ENCODE assay signal across 9 mouse cellular contexts in the genomic region with DNA sequence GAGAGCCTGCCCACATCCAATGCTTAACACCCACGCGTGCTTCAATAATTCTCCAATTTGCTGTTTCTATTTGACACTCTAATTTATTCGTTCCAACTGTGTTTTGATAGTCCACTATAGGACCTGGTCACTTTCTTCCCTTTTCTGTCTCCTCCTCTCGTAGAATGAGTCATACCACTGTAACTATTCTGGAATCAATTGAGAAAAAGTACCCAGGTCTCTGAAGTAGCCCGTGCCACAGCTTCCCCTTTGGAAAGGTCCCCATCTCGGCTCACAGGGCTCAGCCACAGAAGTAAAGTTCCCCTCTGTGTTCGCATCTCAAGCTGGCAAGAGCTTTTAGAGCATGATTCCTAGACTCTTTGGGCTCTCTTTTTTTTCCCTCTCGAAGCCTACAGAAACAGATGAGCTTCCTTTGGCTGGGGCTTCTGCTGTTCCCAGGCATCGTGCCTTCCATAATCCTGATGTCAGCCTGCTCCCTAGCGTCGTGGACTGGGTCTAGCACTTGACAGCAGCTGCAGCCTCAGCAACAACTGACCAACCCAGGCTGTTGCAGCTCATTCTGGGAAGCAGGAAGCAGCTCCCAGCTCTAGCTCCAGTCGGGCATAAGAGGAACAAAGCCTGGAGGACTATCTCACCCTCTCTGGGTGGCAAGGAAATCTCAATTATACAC. TPM values are rescaled to one million over a fixed set of nuclear protein-coding genes. Genes with fewer than 3 reads are reported as not detected.
DNase-seq lines count a peak whose midpoint lies in the region; ATAC-seq and TF ChIP-seq lines count a peak whose summit lies in the region.
"Had no signal": no experiment of that assay in that cellular context is flagged by ENCODE, and none has a peak within 500 bp of the region (broad histone marks: within the 10 kb centered on the region; RNA-seq: fewer than 3 reads in every experiment).

No protein-coding gene starts in this region.

- TF ChIP-seq CTCF in gastrocnemius, adult 2 months (IDR thresholded peaks at IDR 0.05), result peak; percentile 62
- TF ChIP-seq CTCF in stomach, postnatal 0 days (IDR thresholded peaks at IDR 0.05; ENCODE audit: low read depth), result peak; percentile 84

- no peaks in the 10 kb centered on the region; the same call in 1 of the 2 replicates for H3K27me3 ChIP-seq in hindbrain, embryonic 16.5 days (replicated peaks; ENCODE audit: control insufficient read depth, insufficient read depth, low read length)
- peaks cover 3% of the 10 kb centered on the region; the same call in 1 of the 2 replicates for H3K27me3 ChIP-seq in midbrain, embryonic 13.5 days
- no peaks in the 10 kb centered on the region for H3K27me3 ChIP-seq in stomach, postnatal 0 days (ENCODE audit: control insufficient read depth, insufficient read depth, low read length)

- TF ChIP-seq EP300 in stomach, postnatal 0 days (optimal IDR thresholded peaks at IDR 0.05), result no peak

- H3K9ac ChIP-seq in hindbrain, embryonic 16.5 days (ENCODE audit: low read depth, low read length), result no peak overlapping the region
- no peak overlapping the region for H3K9ac ChIP-seq in midbrain, embryonic 13.5 days (replicated peaks)
- no peak overlapping the region for H3K9ac ChIP-seq in stomach, postnatal 0 days (ENCODE audit: low read length)

- H3K4me3 ChIP-seq in gastrocnemius, adult 2 months, result no peak overlapping the region
- no peak overlapping the region for H3K4me3 ChIP-seq in hindbrain, embryonic 16.5 days (ENCODE audit: low read length)
- H3K4me3 ChIP-seq in midbrain, embryonic 13.5 days (replicated peaks), result no peak overlapping the region
- H3K4me3 ChIP-seq in stomach, postnatal 0 days (ENCODE audit: low read depth, low read length), result no peak overlapping the region

- H3K36me3 ChIP-seq in hindbrain, embryonic 16.5 days (ENCODE audit: control insufficient read depth, insufficient read depth, low read length), result no peaks in the 10 kb centered on the region
- H3K36me3 ChIP-seq in midbrain, embryonic 13.5 days, result no peaks in the 10 kb centered on the region
- no peaks in the 10 kb centered on the region for H3K36me3 ChIP-seq in stomach, postnatal 0 days (ENCODE audit: control insufficient read depth, insufficient read depth, low read length)

- no peak overlapping the region for H3K4me2 ChIP-seq in hindbrain, embryonic 16.5 days (ENCODE audit: low read length)
- no peak overlapping the region for H3K4me2 ChIP-seq in midbrain, embryonic 13.5 days (replicated peaks)
- H3K4me2 ChIP-seq in stomach, postnatal 0 days (replicated peaks; ENCODE audit: low read depth), result no peak overlapping the region

- no peak overlapping the region for H3K27ac ChIP-seq in gastrocnemius, adult 2 months
- no peak overlapping the region for H3K27ac ChIP-seq in hindbrain, embryonic 16.5 days (ENCODE audit: low read depth, low read length)
- H3K27ac ChIP-seq in midbrain, embryonic 13.5 days, result 0 out of 2 replicates have a peak overlapping the region, but pooled peaks have one; percentile 16
- no peak overlapping the region for H3K27ac ChIP-seq in stomach, postnatal 0 days (replicated peaks)

- ATAC-seq in hindbrain, embryonic 16.5 days, result peak; percentile 97
- peak; percentile 95 for ATAC-seq in midbrain, embryonic 13.5 days
- peak; percentile 49; the same call in 1 of the 2 replicates for ATAC-seq in stomach, postnatal 0 days (ENCODE audit: low FRiP score, low TSS enrichment)

- intact Hi-C loops in gastrocnemius, adult 2 months (cut with DNase I), result no loop called here

- H3K9me3 ChIP-seq in hindbrain, embryonic 16.5 days (ENCODE audit: control insufficient read depth, low read length), result no peaks in the 10 kb centered on the region
- H3K9me3 ChIP-seq in midbrain, embryonic 13.5 days, result no peaks in the 10 kb centered on the region
- no peaks in the 10 kb centered on the region for H3K9me3 ChIP-seq in stomach, postnatal 0 days (ENCODE audit: control insufficient read depth, low read length)

- WGBS in hindbrain, embryonic 16.5 days, result 33% methylated on average over 12 of the region's 12 CpGs
- 35% methylated on average over 12 of the region's 12 CpGs for WGBS in midbrain, embryonic 13.5 days
- WGBS in stomach, postnatal 0 days, result 41% methylated on average over 12 of the region's 12 CpGs

- peak; percentile 37 for DNase-seq in adipocyte (ENCODE audit: low spot score)
- DNase-seq in cerebellum, postnatal 4 days (ENCODE audit: low spot score in 2 of 2), result peak; percentile 40 to 62
- DNase-seq in gastrocnemius, adult 2 months, result peak; percentile 70
- DNase-seq in left cerebral cortex, adult 8-10 months (ENCODE audit: low spot score in 2 of 2), result peak; percentile 21 to 32
- DNase-seq in stomach, postnatal 0 days (ENCODE audit: low spot score), result peak; percentile 42
- DNase-seq in spleen, adult 18-20 months, result no peak

- peaks cover 3% of the 10 kb centered on the region for H3K4me1 ChIP-seq in hindbrain, embryonic 16.5 days (ENCODE audit: control insufficient read depth, insufficient read depth, low read depth, low read length)
- H3K4me1 ChIP-seq in midbrain, embryonic 13.5 days (replicated peaks), result peaks cover 34% of the 10 kb centered on the region
- H3K4me1 ChIP-seq in stomach, postnatal 0 days (replicated peaks; ENCODE audit: control insufficient read depth, insufficient read depth), result no peaks in the 10 kb centered on the region

RNA-seq across cellular contexts. Expression of a gene that starts 47.3 kb away (rescaled TPM):
- not detected for total RNA-seq in gastrocnemius, adult 2 months (2021)
- polyA plus RNA-seq in hindbrain, embryonic 16.5 days (2015; fragmentation: Nextera tagmentation; extraction: Ambion mirVana), result 0.66 and 0.84 TPM in 2 replicates
- under 1 TPM; 0.17 to 0.32 (median 0.22) TPM for total RNA-seq in left cerebral cortex, adult 8-10 months (2022)
- polyA plus RNA-seq in midbrain, embryonic 13.5 days (2015; fragmentation: Nextera tagmentation; extraction: Ambion mirVana), result 4.0 and 6.6 TPM in 2 replicates
- polyA plus RNA-seq in stomach, postnatal 0 days (2015; fragmentation: Nextera tagmentation; extraction: Ambion mirVana), result not detected in 2 replicates
- polyA plus RNA-seq: spleen, adult 2 months had no signal

Comparison
In these comparisons a context has a peak if more than half of its experiments do, and no peak if none do; other contexts are left out.
1. DNase-seq: peak in adipocyte (single experiment), cerebellum, postnatal 4 days (2 of 2), gastrocnemius, adult 2 months (single experiment), left cerebral cortex, adult 8-10 months (2 of 2) and stomach, postnatal 0 days (single experiment); none in spleen, adult 18-20 months (0 of 2).
2. Peak in every context shown above with its lines, with median percentiles within 50 percentile points of each other: ATAC-seq.